ENCODE assay signal across 24 mouse cellular contexts in genomic region chr19:37115824-37116223, GRCm38 (mm10).
DNase-seq lines count a peak whose midpoint lies in the region; ATAC-seq and TF ChIP-seq lines count a peak whose summit lies in the region.
"Had no signal": no experiment of that assay in that cellular context is flagged by ENCODE, and none has a peak within 500 bp of the region (broad histone marks: within the 10 kb centered on the region; RNA-seq: fewer than 3 reads in every experiment).

No protein-coding gene starts in this region.

- DNase-seq in heart, adult 2 months, result no peak
- DNase-seq in heart, postnatal 25 days (ENCODE audit: low spot score), result no peak
- no peak for DNase-seq in heart, adult 11 months
- no peak for DNase-seq in heart, postnatal 10 days
- peak; percentile 16 for DNase-seq in NIH3T3 (ENCODE audit: low read depth)
- DNase-seq: adrenal gland, adult 2 months; adrenal gland, postnatal 14 days; B cell, adult 2 months; cerebellum, adult 11 months; cerebellum, adult 9-11 months; forebrain, postnatal 0 days; gastrocnemius, postnatal 10 days; gastrocnemius, postnatal 36 days; kidney, adult 2 months had no signal

- no peaks in the 10 kb centered on the region for H3K9me3 ChIP-seq in heart, embryonic 13.5 days
- no peaks in the 10 kb centered on the region for H3K9me3 ChIP-seq in heart, embryonic 16.5 days (replicated peaks; ENCODE audit: control insufficient read depth, low read length)
- H3K9me3 ChIP-seq: embryonic facial prominence, embryonic 12.5 days; embryonic facial prominence, embryonic 15.5 days; G1E; hindbrain, embryonic 12.5 days; hindbrain, embryonic 15.5 days had no signal

- 77% methylated on average over 1 of the region's 1 CpGs for WGBS in heart, adult 2 months
- 48% methylated on average over 1 of the region's 1 CpGs for WGBS in heart, embryonic 13.5 days
- whole genome bisulfite sequencing in heart, embryonic 16.5 days, result 46% methylated on average over 1 of the region's 1 CpGs

- TF ChIP-seq POLR2A in heart, adult 2 months (IDR thresholded peaks at IDR 0.05; ENCODE audit: insufficient read depth, low read depth, low read length), result no peak

- H3K4me3 ChIP-seq in heart, adult 2 months, result no peak overlapping the region
- H3K4me3 ChIP-seq in heart, embryonic 13.5 days, result no peak overlapping the region
- no peak overlapping the region for H3K4me3 ChIP-seq in heart, embryonic 16.5 days (ENCODE audit: low read length)
- H3K4me3 ChIP-seq: embryonic facial prominence, embryonic 12.5 days; embryonic facial prominence, embryonic 15.5 days; hindbrain, embryonic 12.5 days; hindbrain, embryonic 15.5 days had no signal

- no peak for TF ChIP-seq EP300 in heart, adult 2 months (IDR thresholded peaks at IDR 0.05; ENCODE audit: insufficient read depth, low read depth, low read length)

- H3K27me3 ChIP-seq in heart, adult 2 months (ENCODE audit: control insufficient read depth, insufficient read depth, low read length), result no peaks in the 10 kb centered on the region
- no peaks in the 10 kb centered on the region for H3K27me3 ChIP-seq in heart, embryonic 13.5 days (replicated peaks)
- H3K27me3 ChIP-seq in heart, embryonic 16.5 days (ENCODE audit: control insufficient read depth, insufficient read depth, low read length), result no peaks in the 10 kb centered on the region
- H3K27me3 ChIP-seq: CH12.LX; embryonic facial prominence, embryonic 12.5 days; embryonic facial prominence, embryonic 15.5 days; hindbrain, embryonic 12.5 days; hindbrain, embryonic 15.5 days had no signal

- intact Hi-C loops in heart, adult 2 months (cut with DNase I), result no loop called here
- intact Hi-C loops in heart, postnatal 25 days (cut with DNase I), result no loop called here
- intact Hi-C loops in heart, postnatal 10 days (cut with DNase I), result no loop called here

- H3K9ac ChIP-seq in heart, adult 2 months (ENCODE audit: low read depth, low read length), result no peak overlapping the region
- H3K9ac ChIP-seq in heart, embryonic 13.5 days, result no peak overlapping the region
- no peak overlapping the region for H3K9ac ChIP-seq in heart, embryonic 16.5 days (ENCODE audit: low read length)
- H3K9ac ChIP-seq: embryonic facial prominence, embryonic 12.5 days; embryonic facial prominence, embryonic 15.5 days; forebrain, postnatal 0 days; hindbrain, embryonic 12.5 days; hindbrain, embryonic 15.5 days had no signal

- 0 out of 2 replicates have a peak, but pooled peaks have one; percentile 2 for TF ChIP-seq CTCF in heart, adult 2 months (IDR thresholded peaks at IDR 0.05)

- peaks cover 6% of the 10 kb centered on the region; the same call in 1 of the 2 replicates for H3K36me3 ChIP-seq in heart, adult 2 months (ENCODE audit: control insufficient read depth, insufficient read depth, low read length)
- peaks cover 6% of the 10 kb centered on the region; the same call in 1 of the 2 replicates for H3K36me3 ChIP-seq in heart, embryonic 13.5 days
- 0 out of 2 replicates have a peak, but pooled peaks cover 2% of the 10 kb centered on the region for H3K36me3 ChIP-seq in heart, embryonic 16.5 days (ENCODE audit: control insufficient read depth, insufficient read depth)
- H3K36me3 ChIP-seq: embryonic facial prominence, embryonic 12.5 days; embryonic facial prominence, embryonic 15.5 days; G1E; hindbrain, embryonic 12.5 days had no signal

- H3K79me2 ChIP-seq in heart, adult 2 months (replicated peaks; ENCODE audit: control insufficient read depth, insufficient read depth, low read length), result no peaks in the 10 kb centered on the region

- no peak overlapping the region for H3K4me2 ChIP-seq in heart, embryonic 13.5 days
- H3K4me2 ChIP-seq in heart, embryonic 16.5 days (ENCODE audit: low read depth, low read length), result no peak overlapping the region
- H3K4me2 ChIP-seq: embryonic facial prominence, embryonic 12.5 days; embryonic facial prominence, embryonic 15.5 days; hindbrain, embryonic 12.5 days; hindbrain, embryonic 15.5 days had no signal

- H3K27ac ChIP-seq in heart, adult 2 months, result peak overlapping the region; percentile 70
- peak overlapping the region; percentile 76 for H3K27ac ChIP-seq in heart, embryonic 13.5 days (replicated peaks)
- H3K27ac ChIP-seq in heart, embryonic 16.5 days (ENCODE audit: low read length), result peak overlapping the region; percentile 82
- H3K27ac ChIP-seq: embryonic facial prominence, embryonic 12.5 days; embryonic facial prominence, embryonic 15.5 days; hindbrain, embryonic 12.5 days; hindbrain, embryonic 15.5 days had no signal

- ATAC-seq in heart, embryonic 13.5 days (ENCODE audit: extremely low read depth, insufficient number of reproducible peaks, low FRiP score, low TSS enrichment), result peak; percentile 37; the same call in 1 of the 2 replicates
- peak; percentile 69; the same call in 1 of the 2 replicates for ATAC-seq in heart, embryonic 16.5 days (replicated peaks; ENCODE audit: extremely low read depth, insufficient read depth, low FRiP score)
- ATAC-seq: forebrain, embryonic 14.5 days; forebrain, postnatal 0 days; intestine, postnatal 0 days had no signal

- H3K4me1 ChIP-seq in heart, adult 2 months (ENCODE audit: control insufficient read depth, insufficient read depth, low read length), result peaks cover 6% of the 10 kb centered on the region
- H3K4me1 ChIP-seq in heart, embryonic 13.5 days, result peaks cover 27% of the 10 kb centered on the region
- peaks cover 12% of the 10 kb centered on the region for H3K4me1 ChIP-seq in heart, embryonic 16.5 days (ENCODE audit: control insufficient read depth, insufficient read depth, low read length)
- H3K4me1 ChIP-seq: embryonic facial prominence, embryonic 12.5 days; embryonic facial prominence, embryonic 15.5 days; hindbrain, embryonic 12.5 days had no signal
